Comparison of ENCODE assay signal across 12 mouse cellular contexts in genomic region chr11:76467073-76467472, GRCm38 (mm10).
DNase-seq lines count a peak whose midpoint lies in the region; ATAC-seq and TF ChIP-seq lines count a peak whose summit lies in the region.
"Had no signal": no experiment of that assay in that cellular context is flagged by ENCODE, and none has a peak within 500 bp of the region (broad histone marks: within the 10 kb centered on the region; RNA-seq: fewer than 3 reads in every experiment).

No protein-coding gene starts in this region.

- H3K9me3 ChIP-seq in forebrain, postnatal 0 days (ENCODE audit: low read length): no peaks in the 10 kb centered on the region
- no peaks in the 10 kb centered on the region for H3K9me3 ChIP-seq in midbrain, embryonic 11.5 days (ENCODE audit: control insufficient read depth, low read length)
- H3K9me3 ChIP-seq: embryonic facial prominence, embryonic 15.5 days; limb, embryonic 15.5 days had no signal

- peak overlapping the region; percentile 46 for H3K4me3 ChIP-seq in forebrain, postnatal 0 days (ENCODE audit: low read depth, low read length)
- H3K4me3 ChIP-seq in midbrain, embryonic 11.5 days (ENCODE audit: low read depth, low read length): 0 out of 2 replicates have a peak overlapping the region, but pooled peaks have one; percentile 2
- H3K4me3 ChIP-seq: embryonic facial prominence, embryonic 15.5 days; limb, embryonic 15.5 days had no signal

- H3K4me1 ChIP-seq in forebrain, postnatal 0 days (ENCODE audit: insufficient read depth): peaks cover 42% of the 10 kb centered on the region
- H3K4me1 ChIP-seq in midbrain, embryonic 11.5 days (ENCODE audit: control insufficient read depth, insufficient read depth, low read length): peaks cover 34% of the 10 kb centered on the region

- H3K27ac ChIP-seq in forebrain, postnatal 0 days (ENCODE audit: low read depth, low read length): peak overlapping the region; percentile 93
- peak overlapping the region; percentile 28; the same call in 1 of the 2 replicates for H3K27ac ChIP-seq in midbrain, embryonic 11.5 days (ENCODE audit: low read depth, low read length)
- H3K27ac ChIP-seq: embryonic facial prominence, embryonic 15.5 days; limb, embryonic 15.5 days had no signal

- WGBS in forebrain, postnatal 0 days: 25% methylated on average over 10 of the region's 10 CpGs
- 33% methylated on average over 10 of the region's 10 CpGs for WGBS in midbrain, embryonic 11.5 days

- H3K27me3 ChIP-seq in forebrain, postnatal 0 days (ENCODE audit: insufficient read depth, low read length): no peaks in the 10 kb centered on the region
- no peaks in the 10 kb centered on the region for H3K27me3 ChIP-seq in midbrain, embryonic 11.5 days (ENCODE audit: control insufficient read depth, insufficient read depth, low read length)
- H3K27me3 ChIP-seq: embryonic facial prominence, embryonic 15.5 days; limb, embryonic 15.5 days had no signal

- peaks cover 24% of the 10 kb centered on the region for H3K36me3 ChIP-seq in forebrain, postnatal 0 days (ENCODE audit: insufficient read depth)
- peaks cover 3% of the 10 kb centered on the region; the same call in 1 of the 2 replicates for H3K36me3 ChIP-seq in midbrain, embryonic 11.5 days (ENCODE audit: control insufficient read depth, insufficient read depth, low read length)

- no peak for TF ChIP-seq CTCF in forebrain, postnatal 0 days (IDR thresholded peaks at IDR 0.05; ENCODE audit: low read depth)

- peak overlapping the region; percentile 82 for H3K4me2 ChIP-seq in forebrain, postnatal 0 days (ENCODE audit: low read depth)
- peak overlapping the region; percentile 26 for H3K4me2 ChIP-seq in midbrain, embryonic 11.5 days
- H3K4me2 ChIP-seq: embryonic facial prominence, embryonic 15.5 days; limb, embryonic 15.5 days had no signal

- peak; percentile 35; the same call in 1 of the 2 replicates for ATAC-seq in forebrain, postnatal 0 days
- no peak for ATAC-seq in midbrain, embryonic 11.5 days (ENCODE audit: low FRiP score)

- H3K9ac ChIP-seq in forebrain, postnatal 0 days: peak overlapping the region; percentile 74
- H3K9ac ChIP-seq in midbrain, embryonic 11.5 days (ENCODE audit: low read length): peak overlapping the region; percentile 59
- H3K9ac ChIP-seq: embryonic facial prominence, embryonic 15.5 days; limb, embryonic 15.5 days had no signal

- DNase-seq in retina, postnatal 1 day: peak; percentile 32
- DNase-seq in retina, embryonic 14.5 days (ENCODE audit: low spot score): no peak
- no peak for DNase-seq in forebrain, postnatal 0 days
- no peak for DNase-seq in midbrain, embryonic 11.5 days (ENCODE audit: low spot score, missing footprints)
- no peak for DNase-seq in thymus, postnatal 10 days (ENCODE audit: low spot score in 2 of 2)
- no peak for DNase-seq in urinary bladder, postnatal 36 days (ENCODE audit: low spot score in 2 of 2)
- DNase-seq in adrenal gland, postnatal 25 days: no peak
- DNase-seq: adrenal gland, adult 2 months; cerebellum, adult 11 months; gastrocnemius, postnatal 14 days had no signal
